Mouse (Mus musculus) CD4-positive naive resting alpha-beta T cell, adult 57 days (primary cell): ENCODE measurements around the gene Rhoa. TPM values are rescaled to one million over a fixed set of nuclear protein-coding genes. Genes with fewer than 3 reads are reported as not detected.

Experiments used
- total RNA-seq: library from RNA; stranded (reverse); gene quantifications from one replicate; pipeline ENCODE4 v1.2.4, GENCODE M21; 2023

Rhoa gene
- total RNA-seq = 361 TPM

DNA sequence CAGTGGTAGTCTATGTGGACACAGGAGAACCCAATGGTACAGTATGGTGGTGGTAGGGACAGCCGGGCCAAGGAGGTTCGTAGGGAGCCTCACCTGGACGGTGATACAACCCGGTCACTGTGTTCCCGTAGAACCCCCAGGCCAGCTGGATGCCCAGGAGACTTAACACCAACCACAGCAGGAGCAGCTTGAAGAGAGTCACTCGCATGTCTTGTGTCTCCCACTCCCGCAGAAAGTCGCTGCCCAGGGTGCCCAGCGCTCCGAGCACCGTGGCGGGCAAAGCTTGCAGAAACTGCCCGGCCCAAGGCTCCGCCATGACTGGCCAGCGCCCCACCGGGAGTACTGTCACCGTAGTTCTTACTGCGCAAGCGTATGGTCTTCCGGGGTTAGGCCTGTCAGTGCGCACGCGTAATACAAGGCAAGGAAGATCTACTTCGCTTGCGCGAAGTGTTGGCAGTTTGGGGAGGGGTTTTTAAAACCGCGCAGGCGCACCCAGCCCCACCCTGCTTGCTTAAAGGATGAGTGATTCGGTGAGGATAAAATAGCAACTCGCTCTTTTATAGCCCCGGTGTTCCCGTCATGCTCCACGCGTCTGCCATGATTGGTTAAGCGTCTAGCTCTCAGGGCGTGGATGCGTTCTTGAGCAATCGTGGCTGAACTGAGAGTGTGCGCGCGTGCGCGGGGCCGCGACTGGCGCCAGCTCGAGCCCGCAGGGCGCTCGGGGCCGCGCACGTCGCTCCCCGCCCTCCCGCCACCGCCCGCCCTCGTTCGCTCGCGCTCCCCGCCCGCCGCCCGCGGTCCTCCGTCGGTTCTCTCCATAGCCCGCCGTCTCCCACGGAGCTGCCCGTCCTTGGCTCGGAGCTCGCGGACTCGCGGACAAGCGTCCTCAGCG lies at the start of gene Rhoa, which contains the start of gene Tcta:
Gene Rhoa (plus strand): TSS at position 501 of the 892 bp plus-strand sequence.
Gene Tcta (minus strand): TSS at position 532 of the 892 bp plus-strand sequence.

DNA sequence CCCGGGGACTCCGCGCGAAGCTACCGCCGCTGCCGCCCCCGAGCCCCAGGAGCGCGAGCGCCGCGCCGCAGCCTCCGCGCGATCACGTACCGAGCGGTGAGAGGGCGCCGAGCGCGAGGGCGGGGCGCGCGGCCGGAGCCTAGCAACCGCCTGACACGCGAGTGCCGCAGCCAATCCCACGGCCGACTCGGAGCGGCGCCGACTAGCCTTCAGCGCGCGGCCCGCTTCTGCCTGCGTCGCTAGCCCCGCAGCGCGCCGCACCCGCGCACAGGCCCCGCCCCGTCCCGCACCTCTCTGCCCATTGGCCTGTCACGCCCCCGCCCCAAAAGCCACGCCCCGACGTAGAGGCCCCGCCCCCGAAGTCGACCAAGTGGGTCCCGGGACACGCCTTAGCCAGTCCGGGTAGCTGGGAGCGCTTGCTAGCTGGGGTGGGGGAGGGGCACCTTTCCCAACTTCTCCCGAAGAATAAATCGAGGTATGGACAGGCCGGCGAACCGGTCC lies 42.2 kb upstream of the Rhoa start, which contains the start of gene Dag1:
Gene Dag1 (minus strand): TSS at position 269 of the 501 bp plus-strand sequence.

GRCm38 (mm10) chr9:108290016-108290750 lies 15.7 kb upstream of the Rhoa start, which contains the start of gene Nicn1:
Gene Nicn1 (plus strand): TSS chr9:108290429.

GRCm38 (mm10) chr9:108296453-108297355 lies 9.2 kb upstream of the Rhoa start, which contains the start of gene Amt:
Gene Amt (plus strand): TSS chr9:108296853.

DNA sequence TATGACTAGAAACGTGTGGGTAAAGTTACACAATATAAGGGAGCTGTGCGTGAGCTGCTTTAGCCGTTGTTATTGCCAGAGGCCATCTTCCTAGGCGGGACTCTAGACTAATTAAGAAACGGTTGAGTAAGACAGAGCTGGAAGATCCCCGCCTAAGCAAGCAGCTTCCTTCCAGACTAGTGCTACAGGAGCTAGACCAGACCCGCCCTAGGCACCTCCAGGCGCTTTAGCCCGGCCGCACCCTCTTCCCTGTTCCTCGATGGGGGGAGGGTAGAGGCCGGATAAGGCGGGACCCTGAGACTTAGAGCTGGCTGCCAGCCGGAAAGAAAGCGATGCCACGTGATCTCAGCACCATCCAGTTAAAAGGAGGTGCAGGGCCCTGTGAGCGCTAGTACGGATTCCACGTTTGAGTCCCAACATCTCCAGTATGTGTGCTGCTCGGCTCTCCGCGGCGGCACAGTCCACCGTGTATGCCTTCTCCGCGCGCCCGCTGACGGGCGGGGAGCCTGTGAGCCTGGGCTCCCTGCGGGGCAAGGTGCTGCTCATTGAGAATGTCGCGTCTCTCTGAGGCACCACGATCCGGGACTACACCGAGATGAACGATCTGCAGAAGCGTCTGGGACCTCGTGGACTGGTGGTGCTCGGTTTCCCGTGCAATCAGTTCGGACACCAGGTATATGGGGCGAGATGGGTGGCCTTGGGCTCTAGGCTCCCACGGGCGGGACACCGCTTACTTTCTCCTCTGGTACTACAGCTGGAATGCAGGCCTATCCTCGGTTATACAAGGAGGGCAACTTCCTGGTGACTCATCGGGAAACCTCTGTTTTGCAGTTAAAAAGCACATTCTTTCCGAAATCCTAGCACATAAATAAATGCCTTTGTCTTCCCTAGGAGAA lies 33.2 kb downstream of the Rhoa start, which contains the start of gene Gpx1:
Gene Gpx1 (plus strand): TSS at position 18 of the 896 bp plus-strand sequence.

GRCm38 (mm10) chr9:108347540-108348289 lies 41.8 kb downstream of the Rhoa start, which contains the start of gene Usp4:
Gene Usp4 (plus strand): TSS chr9:108347853.

Other genes starting within 250 kb of the Rhoa start
- 0.71 TPM for gene Mst1, start 225.7 kb upstream of the Rhoa start, total RNA-seq
- gene Rnf123, start 222.8 kb upstream of the Rhoa start, total RNA-seq = 168 TPM
- 110 TPM for gene Apeh, start 211.5 kb upstream of the Rhoa start, total RNA-seq
- 1.1 TPM for gene Bsn, start 115.7 kb upstream of the Rhoa start, total RNA-seq
- 28.7 TPM for gene Dag1, start 42.2 kb upstream of the Rhoa start, total RNA-seq
- 4.9 TPM for gene Nicn1, start 15.7 kb upstream of the Rhoa start, total RNA-seq
- gene Amt, start 9.3 kb upstream of the Rhoa start, total RNA-seq = 1.7 TPM
- gene Tcta, start within 50 bp of the Rhoa start, total RNA-seq = 9.9 TPM
- 247 TPM for gene Gpx1, start 32.8 kb downstream of the Rhoa start, total RNA-seq
- 140 TPM for gene Usp4, start 41.7 kb downstream of the Rhoa start, total RNA-seq
- gene 1700102P08Rik, start 86.7 kb downstream of the Rhoa start, total RNA-seq = 6.2 TPM
- not detected for gene Ccdc36, start 122.4 kb downstream of the Rhoa start, total RNA-seq
- not detected for gene BC048562, start 130.4 kb downstream of the Rhoa start, total RNA-seq
- gene Ccdc71, start 154.4 kb downstream of the Rhoa start, total RNA-seq = 25.0 TPM
- gene Klhdc8b, start 155.5 kb downstream of the Rhoa start, total RNA-seq = 4.3 TPM
- 2.4 TPM for gene Lamb2, start 173.6 kb downstream of the Rhoa start, total RNA-seq
- gene Usp19, start 184.5 kb downstream of the Rhoa start, total RNA-seq = 305 TPM
- gene Qars, start 201.6 kb downstream of the Rhoa start, total RNA-seq = 180 TPM
- 222 TPM for gene Qrich1, start 210.7 kb downstream of the Rhoa start, total RNA-seq